Mouse (Mus musculus) lung, embryonic 15.5 days (tissue): ENCODE results near the gene Fli1. TPM values are rescaled to one million over a fixed set of nuclear protein-coding genes. Genes with fewer than 3 reads are reported as not detected.

ENCODE experiments used
- ATAC-seq: fragments of 200-750 bp; cut with Nextera tagmentation; 2 replicates; pipeline ENCODE4 v1.8.0; 2017; ENCODE audit warnings: moderate number of reproducible peaks, borderline replicate concordance; ENCODE audit not compliant: low FRiP score, low TSS enrichment; ENCODE audit errors: extremely low read depth
- H3K27ac ChIP-seq: fragments of 300-500 bp; sonication (generic); 2 replicates; pipeline ENCODE4 v1.5.1; 2015; ENCODE audit warnings: moderate library complexity, mild to moderate bottlenecking, inconsistent platforms
- H3K27me3 ChIP-seq: fragments of 300-500 bp; sonication (generic); 2 replicates; pipeline ENCODE4 v1.6.1; 2015; ENCODE audit warnings: inconsistent platforms
- H3K36me3 ChIP-seq: fragments of 300-500 bp; sonication (generic); 2 replicates; pipeline ENCODE4 v1.6.1; 2015; ENCODE audit warnings: inconsistent platforms
- H3K4me1 ChIP-seq: fragments of 300-500 bp; sonication (generic); 2 replicates; pipeline ENCODE4 v1.6.1; 2015; ENCODE audit warnings: inconsistent platforms
- H3K4me2 ChIP-seq: fragments of 300-500 bp; sonication (generic); 2 replicates; pipeline ENCODE4 v1.6.1; 2015; ENCODE audit warnings: inconsistent platforms, mild to moderate bottlenecking, moderate library complexity
- H3K4me3 ChIP-seq: fragments of 300-500 bp; sonication (generic); 2 replicates; pipeline ENCODE4 v1.5.1; 2015; ENCODE audit warnings: mild to moderate bottlenecking, inconsistent platforms
- H3K9ac ChIP-seq: fragments of 300-500 bp; sonication (generic); 2 replicates; pipeline ENCODE4 v1.6.1; 2015; ENCODE audit warnings: inconsistent platforms
- H3K9me3 ChIP-seq: fragments of 300-500 bp; sonication (generic); 2 replicates; pipeline ENCODE4 v1.6.1; 2016; ENCODE audit warnings: inconsistent platforms
- WGBS: fragments of 180-500 bp; shearing (Covaris S2); methylation state at CpG from one replicate; pipeline ENCODE4 v1.1.7; 2015; 5-methylcytosine and 5-hydroxymethylcytosine counted together
- polyA plus RNA-seq: library from polyadenylated mRNA; unstranded; fragments of >200 nt; fragmentation: Nextera tagmentation; extraction: Ambion mirVana; gene quantifications from 2 replicates; pipeline ENCODE4 v1.2.1, GENCODE M21; 2015

Gene Fli1
- polyA plus RNA-seq, 1 experiment from 2014 or later = 35.2 TPM

- Histone ChIP-seq H3K36me3 (no peaks in the 10 kb centered on the region), H3K4me2 (peak overlapping the region; percentile 97), H3K9me3 (no peaks in the 10 kb centered on the region), H3K4me3 (peak overlapping the region; percentile 47), H3K27ac (no peak overlapping the region), H3K27me3 (peaks cover 8% of the 10 kb centered on the region; the same call in 1 of the 2 replicates), H3K9ac (peak overlapping the region; percentile 67), H3K4me1 (peaks cover 19% of the 10 kb centered on the region)
- peak; percentile 44; the same call in 1 of the 2 replicates for ATAC-seq
- WGBS = 2% methylated on average over 47 of the region's 47 CpGs
Observed at GRCm38 (mm10) chr9:32409060-32409961, 133.3 kb downstream of the Fli1 start.

GRCm38 (mm10) chr9:32408730-32409059 lies 134.0 kb downstream of the Fli1 start:
- WGBS = 19% methylated on average over 8 of the region's 8 CpGs
- H3K9ac ChIP-seq = peak overlapping the region; percentile 67; the same call in 1 of the 2 replicates

GRCm38 (mm10) chr9:32405191-32405925 lies 137.3 kb downstream of the Fli1 start:
- H3K4me3 ChIP-seq = no peak overlapping the region
- no peaks in the 10 kb centered on the region for H3K9me3 ChIP-seq
- H3K9ac ChIP-seq = no peak overlapping the region
- 40% methylated on average over 11 of the region's 11 CpGs for WGBS
- ATAC-seq = no peak
- no peak overlapping the region for H3K4me2 ChIP-seq
- H3K36me3 ChIP-seq = no peaks in the 10 kb centered on the region
- H3K27ac ChIP-seq = no peak overlapping the region
- peaks cover 31% of the 10 kb centered on the region for H3K4me1 ChIP-seq
- peaks cover 8% of the 10 kb centered on the region; the same call in 1 of the 2 replicates for H3K27me3 ChIP-seq

More at GRCm38 (mm10) chr9:32408730-32409059, 134.0 kb downstream of the Fli1 start:
- Histone ChIP-seq H3K4me3 (peak overlapping the region; percentile 47), H3K4me2 (peak overlapping the region; percentile 97), H3K4me1 (peaks cover 19% of the 10 kb centered on the region), H3K27me3 (peaks cover 8% of the 10 kb centered on the region; the same call in 1 of the 2 replicates), H3K27ac (no peak overlapping the region), H3K9me3 (no peaks in the 10 kb centered on the region), H3K36me3 (no peaks in the 10 kb centered on the region)
- no peak for ATAC-seq

GRCm38 (mm10) chr9:32400662-32401161 lies 141.9 kb downstream of the Fli1 start:
- H3K36me3 ChIP-seq = no peaks in the 10 kb centered on the region
- H3K4me3 ChIP-seq = no peak overlapping the region
- no peak overlapping the region for H3K9ac ChIP-seq
- H3K4me2 ChIP-seq = no peak overlapping the region; the same call in 1 of the 2 replicates
- H3K27ac ChIP-seq = peak overlapping the region; percentile 82
- H3K4me1 ChIP-seq = peaks cover 23% of the 10 kb centered on the region
- peak; percentile 88 for ATAC-seq
- no peaks in the 10 kb centered on the region for H3K9me3 ChIP-seq
- H3K27me3 ChIP-seq = no peaks in the 10 kb centered on the region
- 23% methylated on average over 5 of the region's 5 CpGs for WGBS

GRCm38 (mm10) chr9:32400212-32400611 lies 142.4 kb downstream of the Fli1 start:
- peak overlapping the region; percentile 82 for H3K27ac ChIP-seq
- H3K27me3 ChIP-seq = no peaks in the 10 kb centered on the region
- ATAC-seq = no peak
- H3K4me1 ChIP-seq = peaks cover 20% of the 10 kb centered on the region; the same call in 1 of the 2 replicates
- H3K9me3 ChIP-seq = no peaks in the 10 kb centered on the region
- no peaks in the 10 kb centered on the region for H3K36me3 ChIP-seq
- no peak overlapping the region for H3K4me2 ChIP-seq
- no peak overlapping the region for H3K4me3 ChIP-seq
- H3K9ac ChIP-seq = no peak overlapping the region
- 18% methylated on average over 2 of the region's 2 CpGs for WGBS

- no peak overlapping the region for H3K4me2 ChIP-seq
- ATAC-seq = no peak
- H3K4me3 ChIP-seq = no peak overlapping the region
- no peaks in the 10 kb centered on the region for H3K27me3 ChIP-seq
- H3K9ac ChIP-seq = no peak overlapping the region
- WGBS = 67% methylated on average over 4 of the region's 4 CpGs
- no peaks in the 10 kb centered on the region for H3K36me3 ChIP-seq
- no peaks in the 10 kb centered on the region for H3K4me1 ChIP-seq
- no peaks in the 10 kb centered on the region for H3K9me3 ChIP-seq
- no peak overlapping the region for H3K27ac ChIP-seq
Observed at GRCm38 (mm10) chr9:32394761-32395161, 147.9 kb downstream of the Fli1 start.

- 75% methylated on average over 6 of the region's 6 CpGs for WGBS
- Histone ChIP-seq H3K4me2 (no peak overlapping the region), H3K9me3 (no peaks in the 10 kb centered on the region), H3K27me3 (no peaks in the 10 kb centered on the region), H3K9ac (no peak overlapping the region), H3K4me1 (no peaks in the 10 kb centered on the region), H3K4me3 (no peak overlapping the region), H3K27ac (no peak overlapping the region), H3K36me3 (no peaks in the 10 kb centered on the region)
- ATAC-seq = no peak
Observed at GRCm38 (mm10) chr9:32392716-32393115, 149.9 kb downstream of the Fli1 start.

- H3K9ac ChIP-seq = no peak overlapping the region
- no peaks in the 10 kb centered on the region for H3K27me3 ChIP-seq
- no peak for ATAC-seq
- WGBS = 77% methylated on average over 9 of the region's 9 CpGs
- H3K27ac ChIP-seq = no peak overlapping the region
- no peaks in the 10 kb centered on the region for H3K4me1 ChIP-seq
- no peaks in the 10 kb centered on the region for H3K36me3 ChIP-seq
- no peak overlapping the region for H3K4me3 ChIP-seq
- no peaks in the 10 kb centered on the region for H3K9me3 ChIP-seq
- H3K4me2 ChIP-seq = no peak overlapping the region
Observed at GRCm38 (mm10) chr9:32391701-32392100, 151.0 kb downstream of the Fli1 start.

- H3K9ac ChIP-seq = no peak overlapping the region
- 82% methylated on average over 5 of the region's 5 CpGs for WGBS
- no peaks in the 10 kb centered on the region for H3K36me3 ChIP-seq
- no peak overlapping the region for H3K27ac ChIP-seq
- no peak overlapping the region for H3K4me2 ChIP-seq
- no peak overlapping the region for H3K4me3 ChIP-seq
- no peak for ATAC-seq
- no peaks in the 10 kb centered on the region for H3K9me3 ChIP-seq
- no peaks in the 10 kb centered on the region for H3K27me3 ChIP-seq
- no peaks in the 10 kb centered on the region for H3K4me1 ChIP-seq
Observed at GRCm38 (mm10) chr9:32391092-32391491, 151.6 kb downstream of the Fli1 start.

GRCm38 (mm10) chr9:32388120-32388519 lies 154.5 kb downstream of the Fli1 start:
- H3K9me3 ChIP-seq = no peaks in the 10 kb centered on the region
- no peaks in the 10 kb centered on the region for H3K36me3 ChIP-seq

GRCm38 (mm10) chr9:32384906-32385305 lies 157.8 kb downstream of the Fli1 start:
- H3K4me2 ChIP-seq = no peak overlapping the region
- no peaks in the 10 kb centered on the region for H3K9me3 ChIP-seq
- no peaks in the 10 kb centered on the region for H3K36me3 ChIP-seq
- H3K9ac ChIP-seq = no peak overlapping the region
- H3K4me1 ChIP-seq = no peaks in the 10 kb centered on the region
- no peaks in the 10 kb centered on the region for H3K27me3 ChIP-seq
- 69% methylated on average over 4 of the region's 4 CpGs for WGBS
- H3K27ac ChIP-seq = no peak overlapping the region
- H3K4me3 ChIP-seq = no peak overlapping the region
- no peak for ATAC-seq

More at GRCm38 (mm10) chr9:32388120-32388519, 154.5 kb downstream of the Fli1 start:
- Histone ChIP-seq H3K27me3 (no peaks in the 10 kb centered on the region), H3K4me2 (no peak overlapping the region), H3K27ac (no peak overlapping the region), H3K4me1 (no peaks in the 10 kb centered on the region), H3K4me3 (no peak overlapping the region), H3K9ac (no peak overlapping the region)
- ATAC-seq = no peak
- 88% methylated on average over 1 of the region's 1 CpGs for WGBS
